Mouse (Mus musculus): ENCODE results near the gene Pabpc6. TPM values are rescaled to one million over a fixed set of nuclear protein-coding genes. Genes with fewer than 3 reads are reported as not detected.

The Pabpc6 gene
- polyA plus RNA-seq, 1 experiment from 2014 or later, result not detected

DNA sequence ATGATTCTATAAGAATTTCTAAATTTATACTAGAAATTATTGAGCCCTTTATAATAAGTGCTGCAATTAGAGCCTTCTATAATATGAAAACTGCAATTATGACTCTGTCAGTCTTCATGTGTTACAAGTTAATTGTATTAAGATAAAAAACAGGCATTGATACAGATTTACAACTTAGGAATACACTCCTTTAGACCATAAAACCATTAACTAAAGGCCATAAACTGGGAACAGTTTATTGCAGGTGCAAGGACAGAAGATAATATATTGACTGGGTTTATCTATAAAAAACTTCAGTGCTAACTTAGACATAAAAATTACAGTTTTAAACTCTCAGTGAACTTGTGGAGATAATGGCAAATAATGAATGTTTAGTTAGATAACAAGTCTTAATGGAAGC is 42.5 kb downstream of the Pabpc6 start:
- Histone ChIP-seq H3K27me3 (ENCODE audit: control insufficient read depth, insufficient read depth, low read length) (no peaks in the 10 kb centered on the region), H3K27ac (ENCODE audit: low read depth, low read length) (no peak overlapping the region), H3K9ac (ENCODE audit: low read length) (no peak overlapping the region), H3K4me2 (ENCODE audit: low read depth) (no peak overlapping the region), H3K36me3 (ENCODE audit: control insufficient read depth, insufficient read depth, low read length) (no peaks in the 10 kb centered on the region), H3K4me3 (ENCODE audit: low read depth, low read length) (no peak overlapping the region), H3K9me3 (ENCODE audit: control insufficient read depth, low read length) (no peaks in the 10 kb centered on the region), H3K4me1 (ENCODE audit: control insufficient read depth, insufficient read depth, low read length) (no peaks in the 10 kb centered on the region)
- no peak for ATAC-seq (ENCODE audit: insufficient read depth, low FRiP score, low TSS enrichment)
- no peak for DNase-seq (ENCODE audit: low spot score)

Other genes starting within 250 kb of the Pabpc6 start
- not detected in 2 replicates for gene Gm17728, start 247.7 kb downstream of the Pabpc6 start, polyA plus RNA-seq (2014; fragmentation: Nextera tagmentation; extraction: Ambion mirVana)